Mouse (Mus musculus) ES-Bruce4 (cell line): ENCODE data around the gene Wfdc16.

Experiments
- CTCF ChIP-seq: IDR thresholded peaks from one replicate; pipeline ENCODE4 v1.8.1; 2011; ENCODE audit warnings: low read depth, low read length
- EP300 ChIP-seq: IDR thresholded peaks from 2 replicates; pipeline ENCODE4 v1.6.1; 2011; ENCODE audit warnings: low read depth, low read length; ENCODE audit not compliant: insufficient read depth
- POLR2A ChIP-seq: IDR thresholded peaks from one replicate; pipeline ENCODE4 v1.8.1; 2011; ENCODE audit warnings: low read length; ENCODE audit not compliant: insufficient read depth

DNA sequence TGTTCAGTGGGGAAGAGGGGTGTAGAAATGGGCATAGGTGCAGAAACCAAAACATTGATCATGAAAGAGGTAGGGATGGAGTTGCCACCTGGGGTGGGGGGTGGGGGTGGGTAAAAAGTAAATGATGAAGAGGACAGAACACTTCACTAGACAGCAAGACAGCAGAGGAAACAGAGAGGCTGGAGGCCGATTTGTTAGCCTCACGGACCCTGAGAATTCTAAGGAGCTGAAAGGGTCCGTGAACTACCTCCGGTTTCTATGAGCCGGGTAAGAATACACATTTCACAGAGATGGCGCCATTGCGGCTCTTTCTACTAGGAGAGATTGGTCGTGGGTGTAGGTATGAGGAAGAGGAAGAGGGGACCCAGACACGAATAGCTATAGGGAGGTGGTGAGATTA is 17.9 kb upstream of the Wfdc16 start, which contains the start of gene Wfdc9:
- TF ChIP-seq CTCF (no peak), POLR2A (no peak), EP300 (no peak)
